Mouse (Mus musculus): ENCODE data around the gene Dusp21. TPM values are rescaled to one million over a fixed set of nuclear protein-coding genes. Genes with fewer than 3 reads are reported as not detected.

Gene Dusp21
- polyA plus RNA-seq (2021; fragmentation: Nextera tagmentation), result not detected in 2 replicates
- long read RNA-seq, experiment 1, result 0 reads
- long read RNA-seq, experiment 2, result 0 reads

DNA sequence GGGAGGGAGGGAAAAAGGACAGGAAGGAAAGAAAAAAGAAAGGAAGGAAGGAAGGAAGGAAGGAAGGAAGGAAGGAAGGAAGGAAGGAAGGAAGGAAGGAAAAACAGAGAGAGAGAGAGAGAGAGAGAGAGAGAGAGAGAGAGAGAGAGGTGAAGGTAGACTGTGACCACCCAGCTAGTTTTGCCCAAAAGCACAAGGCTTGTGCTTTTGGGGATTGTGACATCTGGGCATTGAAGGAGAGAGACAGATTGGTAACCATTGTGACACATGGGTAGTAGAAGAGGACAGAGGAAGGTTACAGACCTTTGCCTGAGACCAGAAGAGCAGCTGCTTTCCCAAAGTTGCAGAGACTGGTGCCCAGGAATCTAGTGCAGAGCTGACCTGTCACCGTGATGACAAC, at the start of gene Dusp21:
Gene Dusp21, plus strand, starts transcription at position 301 of the 400 bp plus-strand sequence.

GRCm38 (mm10) chrX:18162192-18162857, 16.7 kb downstream of the Dusp21 start, which contains the start of gene Kdm6a:
TSS of gene Kdm6a (plus strand) at chrX:18162575.

Other genes starting within 250 kb of the Dusp21 start
- 11.4 and 14.1 TPM in 2 replicates for gene Kdm6a, start 16.7 kb downstream of the Dusp21 start, polyA plus RNA-seq (2021; fragmentation: Nextera tagmentation)

Data from left cerebral cortex, adult 6 months (tissue).